Mouse (Mus musculus): ENCODE data around the gene Pcmtd2.

GRCm38 (mm10) chr2:181832745-181833144 is 4.9 kb upstream of the Pcmtd2 start:
- TF ChIP-seq POLR2A (IDR thresholded peaks at IDR 0.05; ENCODE audit: control insufficient read depth in 1 of 2, insufficient read depth in 1 of 2, low read depth in 1 of 2, low read length in 2 of 2, poor library complexity in 1 of 2) (no peak), CTCF (IDR thresholded peaks at IDR 0.05 in 2 of 3, conservative IDR thresholded peaks at IDR 0.05 in 1 of 3; ENCODE audit: control insufficient read depth in 1 of 3, insufficient read depth in 1 of 3, low read depth in 2 of 3, low read length in 3 of 3, poor library complexity in 1 of 3, severe bottlenecking in 1 of 3) (no peak), ZMIZ1 (IDR thresholded peaks at IDR 0.05; ENCODE audit: low read depth, low read length) (no peak), CHD1 (IDR thresholded peaks at IDR 0.05; ENCODE audit: low read depth, low read length) (no peak), ZC3H11A (IDR thresholded peaks at IDR 0.05; ENCODE audit: low read depth, low read length) (no peak), RCOR1 (IDR thresholded peaks at IDR 0.05; ENCODE audit: low read depth, low read length) (no peak), GABPA (IDR thresholded peaks at IDR 0.05; ENCODE audit: low read depth, low read length) (no peak), GATA1 (IDR thresholded peaks at IDR 0.05; ENCODE audit: low read depth, low read length) (no peak), ETS1 (IDR thresholded peaks at IDR 0.05; ENCODE audit: low read depth, low read length) (no peak), EP300 (IDR thresholded peaks at IDR 0.05; ENCODE audit: low read depth in 1 of 2, low read length in 2 of 2) (no peak), ELF1 (IDR thresholded peaks at IDR 0.05; ENCODE audit: low read depth, low read length) (no peak), TCF12 (IDR thresholded peaks at IDR 0.05; ENCODE audit: low read depth, low read length) (no peak)
